Mouse (Mus musculus) thymus, postnatal 36 days (tissue): ENCODE measurements at regions not wholly inside any gene's neighbourhood (a gene's known extent, or its start where the extent isn't known, plus 50 kb on each side); places are given as distances from the start of the nearest gene placed in this dataset.

Experiments
- DNase-seq, 2 experiments: peaks; one replicate each; pipeline ENCODE4 v3.0.0; 2022; ENCODE audit warnings: mixed read lengths in 2 of 2

DNA sequence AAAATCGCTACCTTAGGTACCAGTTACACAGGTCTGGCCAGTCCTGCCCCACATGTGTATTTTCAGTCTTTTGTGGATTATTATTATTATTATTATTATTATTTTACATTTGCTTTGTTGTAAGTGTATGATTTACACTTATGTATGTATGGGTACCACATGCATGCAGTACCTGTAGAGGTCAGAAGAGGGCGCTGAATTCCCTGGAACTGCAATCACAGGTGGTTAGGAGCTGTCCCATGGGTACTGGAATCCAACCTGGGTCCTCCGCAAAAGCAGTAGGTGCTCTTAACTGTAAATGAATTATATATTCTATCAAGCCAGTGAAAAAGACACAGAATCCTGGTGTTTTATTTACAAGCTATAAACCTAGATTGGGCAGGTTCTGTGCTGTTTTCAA lies 131.4 kb upstream of the Psmd7 start:
- DNase-seq: no peak

DNA sequence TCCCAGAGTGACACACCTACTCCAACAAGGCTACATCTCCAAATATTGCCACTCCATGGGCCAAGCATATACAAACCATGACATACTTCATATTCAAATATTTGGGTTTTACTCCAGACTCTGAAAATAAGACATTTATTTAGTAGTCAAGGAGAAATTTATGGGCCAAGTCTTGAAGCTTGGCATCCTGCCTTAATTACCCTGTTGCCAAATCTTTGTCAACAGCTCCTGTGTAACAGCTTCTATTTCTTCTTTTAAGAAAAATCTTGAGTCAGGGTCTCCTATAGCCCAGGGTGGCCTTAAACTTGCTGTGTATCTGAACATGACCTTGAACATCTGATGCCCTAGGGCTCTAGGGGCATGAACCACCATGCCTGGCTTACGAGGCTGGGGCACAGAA lies 138.5 kb upstream of the Psmd7 start:
- DNase-seq: no peak

DNA sequence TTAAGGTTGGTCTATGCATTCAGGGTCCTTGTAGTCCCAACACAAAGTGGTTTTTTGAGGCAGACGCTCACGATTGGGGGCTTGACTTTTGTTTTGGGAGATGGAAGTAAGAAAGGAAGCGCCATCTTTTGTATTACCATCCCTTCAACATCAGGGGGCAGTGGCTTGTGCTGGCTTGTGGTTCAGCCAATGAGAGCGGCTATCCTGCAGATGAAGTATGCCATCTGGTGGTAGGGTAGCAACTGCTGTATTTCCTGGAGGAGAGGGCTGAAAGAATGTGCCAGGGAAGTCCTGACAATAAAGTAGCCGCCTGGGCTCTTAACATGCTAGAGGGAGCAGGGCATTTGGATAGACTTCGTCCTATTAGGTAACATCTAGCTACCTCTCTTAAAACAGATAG lies 139.0 kb upstream of the Psmd7 start:
- DNase-seq: no peak

DNA sequence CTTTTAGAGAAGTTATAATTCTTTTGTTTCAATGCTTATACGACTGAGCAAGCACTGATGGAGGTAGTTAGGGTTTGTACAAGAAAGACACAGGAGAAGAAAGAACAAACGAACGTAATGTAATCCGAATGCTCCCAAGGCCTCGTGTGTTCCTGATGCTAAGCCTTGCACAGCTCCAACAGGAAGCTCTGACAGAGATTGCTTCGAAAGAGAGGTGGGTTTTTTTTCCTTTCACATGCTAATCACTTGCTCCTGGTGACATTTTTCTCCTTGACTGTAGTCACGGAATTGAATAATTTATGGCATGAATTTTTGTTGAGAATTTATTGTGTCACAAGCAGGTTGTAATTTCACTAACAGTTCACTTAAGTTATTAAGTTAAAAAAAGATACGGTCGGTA lies 150.8 kb upstream of the Psmd7 start:
- DNase-seq: no peak

DNA sequence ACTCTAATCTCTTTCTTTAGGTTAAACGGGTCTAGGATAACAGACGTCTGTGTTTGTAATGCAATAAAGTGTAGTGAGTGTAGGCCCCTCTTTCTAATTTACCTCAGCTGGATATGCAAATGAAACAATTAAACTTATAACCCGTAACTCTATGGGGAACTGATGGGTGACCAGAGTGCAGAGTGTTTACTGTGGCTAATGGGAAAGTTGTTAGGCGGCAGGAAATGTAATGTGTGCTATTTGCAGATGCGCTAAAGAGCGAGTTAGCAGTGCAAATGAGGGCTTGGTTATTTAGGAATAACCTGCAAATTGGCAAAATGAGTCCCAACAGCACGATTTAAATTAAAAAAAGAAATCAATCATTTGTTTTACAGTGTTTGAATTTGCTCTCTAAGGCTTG lies 168.8 kb upstream of the Psmd7 start:
- no peak for DNase-seq

DNA sequence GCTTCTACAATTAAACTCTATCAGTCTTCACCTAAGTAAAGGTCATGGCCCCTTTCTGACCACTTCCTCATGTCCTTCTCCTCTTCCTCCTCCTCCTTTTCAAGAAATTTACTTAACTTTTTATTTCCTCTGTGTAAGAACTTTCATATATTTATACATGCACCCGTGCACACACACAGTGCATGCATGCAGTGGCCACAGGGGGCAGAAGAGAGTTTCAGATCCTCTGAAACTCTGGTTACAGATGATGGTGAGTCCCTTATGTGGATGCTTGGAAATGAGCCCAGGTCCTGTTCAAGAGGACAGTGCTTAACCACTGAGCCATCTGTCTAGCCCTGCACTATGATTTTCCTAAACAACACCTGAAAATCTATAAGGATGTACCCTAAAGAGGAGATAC lies 170.4 kb upstream of the Psmd7 start:
- no peak for DNase-seq

DNA sequence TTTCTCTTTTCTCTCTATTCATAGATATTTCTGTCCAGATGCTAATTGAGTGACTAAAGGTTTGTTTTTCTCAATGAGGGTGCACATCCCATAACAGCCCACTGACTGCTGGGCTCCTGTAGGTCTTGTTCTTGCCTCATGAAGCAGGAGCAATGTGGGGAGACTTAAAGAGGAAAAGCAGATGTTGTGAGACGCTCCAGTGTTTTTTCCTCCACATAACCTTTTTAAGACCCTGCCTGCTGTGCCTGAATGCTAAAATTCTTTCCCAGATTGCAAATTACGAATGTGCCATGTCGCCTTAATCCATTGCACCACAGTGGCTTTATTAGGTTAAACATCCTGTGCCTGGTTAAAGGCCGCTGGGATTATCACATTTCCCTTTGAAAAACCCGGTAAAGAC lies 165.5 kb upstream of the Zfhx3 start:
- no peak for DNase-seq

DNA sequence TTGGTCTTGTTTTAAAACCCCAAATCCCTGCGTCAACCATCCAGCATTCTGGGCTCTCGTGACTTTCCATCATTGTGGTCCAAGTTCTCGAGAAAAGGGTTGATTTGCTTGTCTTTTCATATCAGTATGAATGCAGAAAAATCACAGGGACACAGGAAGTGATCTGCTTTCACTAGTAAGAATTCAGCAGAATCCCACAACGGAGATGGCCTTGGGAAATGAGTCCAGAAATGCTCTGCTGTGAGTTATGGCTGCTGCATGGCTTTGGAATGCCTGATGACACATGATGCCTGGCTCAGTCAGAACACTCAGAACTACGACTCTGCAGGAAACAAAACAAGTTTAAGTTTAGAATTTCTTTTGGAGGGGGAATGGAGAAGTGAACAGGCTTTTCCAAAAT lies 156.7 kb upstream of the Zfhx3 start:
- no peak for DNase-seq

DNA sequence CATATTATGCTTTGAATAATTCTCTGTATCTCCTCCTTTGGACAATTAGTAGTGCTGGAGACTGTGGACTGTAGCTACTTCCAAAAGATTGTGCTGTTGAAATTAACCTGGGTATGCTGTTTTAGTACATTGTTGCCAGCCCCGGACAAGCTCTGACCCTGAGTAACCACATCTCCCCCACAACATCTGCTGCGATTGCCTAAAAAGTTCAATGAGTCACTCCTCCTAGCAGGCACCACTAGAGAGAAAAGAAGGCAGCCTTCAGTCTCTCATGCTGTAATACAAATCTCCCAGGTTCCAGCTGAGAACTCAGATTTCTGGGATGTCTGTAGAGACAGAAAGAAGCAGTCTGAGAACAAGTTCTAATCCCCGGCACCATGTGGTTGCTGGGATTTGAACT lies 150.2 kb upstream of the Zfhx3 start:
- no peak for DNase-seq

DNA sequence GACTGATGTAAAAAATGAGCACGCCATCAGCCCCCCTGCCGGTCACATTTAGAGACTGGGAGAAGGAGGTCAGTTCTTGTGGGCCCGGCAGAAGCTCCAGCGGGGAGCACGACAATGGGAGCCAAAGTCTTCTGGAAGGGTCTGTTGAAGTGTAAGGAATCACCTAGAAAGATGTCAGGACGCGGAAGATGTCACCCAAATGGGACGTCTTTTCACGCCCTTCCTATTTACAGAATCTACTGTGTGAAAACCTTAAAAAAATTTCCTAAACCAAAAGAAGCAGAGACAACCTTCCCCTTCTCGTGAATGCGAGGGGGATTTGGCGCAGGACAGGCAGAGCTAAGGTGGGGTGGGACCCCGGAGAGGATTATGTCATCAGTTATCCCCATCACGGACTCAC lies 127.5 kb upstream of the Zfhx3 start:
- no peak for DNase-seq

DNA sequence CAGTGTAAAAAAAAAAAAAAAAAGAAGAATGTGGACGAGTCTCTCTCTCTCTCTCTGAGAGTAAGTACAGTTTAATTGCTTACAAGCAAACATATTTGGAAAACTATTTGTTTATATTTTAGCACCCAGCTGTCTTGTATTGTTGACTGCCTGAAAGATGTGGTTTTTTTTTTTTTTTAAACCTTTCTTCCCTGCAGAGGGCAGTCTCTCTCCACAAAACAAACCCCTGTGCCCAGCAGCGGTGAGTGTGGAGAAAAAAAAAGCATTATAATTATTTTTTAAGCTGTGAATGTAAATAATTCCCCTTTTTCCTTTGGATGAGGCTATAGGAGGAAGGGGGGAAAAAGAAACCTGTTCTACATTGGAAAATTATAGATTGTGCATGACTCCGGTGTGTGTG lies 126.7 kb upstream of the Zfhx3 start:
- DNase-seq: no peak

DNA sequence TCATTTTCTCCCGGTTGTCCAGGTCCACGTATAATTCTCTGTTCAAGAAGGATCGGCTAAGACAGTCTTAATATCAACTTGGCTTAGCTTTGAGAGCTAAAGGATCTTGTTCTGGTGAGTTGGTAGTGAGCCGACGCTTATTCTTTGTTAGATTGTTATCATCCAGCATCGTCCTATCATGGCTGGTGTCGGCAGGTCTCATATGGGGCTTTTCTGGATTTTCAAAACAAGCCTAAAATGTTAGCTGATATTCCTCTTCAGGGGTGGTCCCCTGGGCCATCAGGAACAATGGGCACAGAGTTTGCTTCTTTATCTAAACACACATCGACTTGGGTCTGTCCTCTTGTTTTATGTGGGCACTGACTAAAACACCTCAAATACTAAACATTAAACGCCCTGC lies 124.6 kb upstream of the Zfhx3 start:
- no peak for DNase-seq

DNA sequence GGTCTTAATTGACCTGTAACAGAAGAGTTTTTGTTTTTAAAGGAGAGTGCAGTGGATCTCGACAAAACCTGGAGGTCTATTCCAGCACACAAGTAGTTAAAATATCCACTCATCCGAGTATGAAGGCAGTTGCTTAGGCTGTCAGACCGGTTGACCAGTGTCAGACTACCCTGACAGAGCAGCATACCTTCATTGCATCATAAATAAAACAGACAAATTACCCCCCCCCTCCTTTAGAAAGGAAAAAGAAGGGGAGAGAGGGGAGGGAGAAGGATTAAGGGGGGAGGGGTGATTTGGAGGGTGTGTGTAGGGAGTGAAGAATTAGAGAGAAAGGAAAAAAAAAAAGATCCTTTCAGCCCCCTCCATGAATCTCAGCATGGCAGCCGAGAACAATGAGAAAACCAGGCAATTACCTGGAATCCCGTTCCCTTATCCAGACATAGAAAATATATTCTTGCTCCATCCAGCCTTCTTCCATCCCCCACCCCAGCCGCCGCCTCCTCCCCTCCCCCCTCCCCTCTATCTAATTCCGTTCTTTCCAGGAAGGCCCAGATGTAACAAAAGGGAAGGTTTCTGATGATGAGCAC lies 122.2 kb upstream of the Zfhx3 start:
- DNase-seq: no peak

DNA sequence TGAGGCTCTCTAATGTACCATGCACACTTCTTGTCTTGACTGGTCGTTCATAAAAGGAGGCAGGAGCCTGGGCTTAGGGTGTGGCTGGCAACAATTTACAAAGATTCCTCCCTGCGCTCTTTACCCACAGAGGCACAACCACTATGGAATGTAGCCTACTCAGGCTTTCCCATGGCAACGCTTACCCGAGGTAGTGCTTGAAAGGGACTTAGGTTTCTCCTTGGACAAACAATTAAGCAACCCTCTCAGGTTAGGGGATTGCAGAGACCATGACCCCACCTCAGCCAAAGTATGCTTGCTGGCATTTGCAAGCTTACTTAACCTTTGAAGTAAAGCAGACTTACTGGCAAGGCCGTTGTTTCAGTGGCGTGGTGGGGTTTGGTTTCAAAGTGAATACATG lies 120.9 kb upstream of the Zfhx3 start:
- DNase-seq: no peak

DNA sequence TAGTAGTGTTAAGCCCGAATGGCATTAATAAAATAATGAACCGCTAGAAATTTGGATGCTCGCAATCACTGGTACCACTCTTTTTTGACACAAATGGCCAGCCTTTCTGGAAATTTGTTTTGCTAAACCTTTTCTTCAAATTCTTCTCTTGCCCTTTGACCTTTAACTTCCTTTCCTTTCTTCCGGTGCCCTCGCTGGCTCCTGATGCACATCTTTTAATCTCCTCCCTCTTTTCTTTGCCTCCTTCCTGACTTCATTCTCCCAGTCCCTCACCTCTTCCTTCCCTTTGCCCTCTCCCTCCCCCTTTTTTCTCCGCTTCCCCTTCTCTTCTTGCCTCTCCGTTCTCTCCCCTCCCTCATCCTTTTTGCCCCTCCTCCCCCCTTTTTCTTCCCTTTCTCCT lies 118.3 kb upstream of the Zfhx3 start:
- DNase-seq: no peak

DNA sequence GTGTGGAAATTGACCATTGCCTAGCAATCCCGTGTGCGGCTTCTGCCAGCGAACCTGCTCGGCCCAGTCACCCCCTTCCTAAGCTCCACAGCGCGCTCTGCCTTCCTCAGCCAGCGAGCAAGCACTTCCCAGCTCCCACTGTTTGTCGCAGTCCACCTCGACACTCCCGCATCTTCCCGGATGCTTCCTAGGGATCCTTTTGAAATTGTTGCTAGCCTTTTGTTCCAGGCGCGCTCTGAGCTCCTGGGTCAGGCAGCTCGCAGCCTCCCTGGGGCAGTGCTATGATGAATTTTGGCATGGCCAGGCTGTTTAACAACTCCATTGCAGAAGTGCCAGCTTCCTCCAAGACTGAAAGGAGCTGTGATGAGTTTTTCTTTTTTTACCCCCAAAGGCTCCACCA lies 117.8 kb upstream of the Zfhx3 start:
- DNase-seq: no peak

DNA sequence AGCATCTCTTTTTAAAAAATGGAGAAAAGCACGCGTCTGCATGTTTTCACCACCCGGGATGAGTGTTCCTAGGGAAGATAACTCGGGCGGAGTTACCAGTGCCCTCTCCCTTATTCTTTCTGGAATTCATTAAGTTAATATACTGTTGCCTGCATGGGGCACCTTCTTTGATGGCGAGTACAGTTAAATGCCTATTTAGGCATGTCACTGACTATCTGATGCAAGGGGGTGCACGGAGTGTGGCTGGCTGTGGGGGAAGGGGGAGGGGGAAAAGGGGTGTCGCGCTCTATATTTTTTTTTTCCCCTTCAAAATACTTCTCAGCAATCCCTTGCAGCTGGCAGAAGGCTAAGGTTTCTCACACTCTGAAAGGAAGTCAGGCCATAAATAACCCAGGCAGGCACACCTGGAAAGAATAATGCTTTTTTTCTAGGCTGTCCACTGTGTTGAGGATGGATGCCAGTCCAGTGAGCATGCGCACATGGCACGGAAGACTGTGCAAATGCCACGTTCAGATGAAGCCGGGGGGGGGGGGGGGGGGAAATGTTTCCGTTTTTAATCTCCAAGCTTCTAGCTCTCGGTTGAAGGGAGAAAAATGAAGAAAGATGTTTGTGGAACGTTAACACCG lies 114.8 kb upstream of the Zfhx3 start:
- DNase-seq: peak in 1 of 2 experiments; percentile 10

DNA sequence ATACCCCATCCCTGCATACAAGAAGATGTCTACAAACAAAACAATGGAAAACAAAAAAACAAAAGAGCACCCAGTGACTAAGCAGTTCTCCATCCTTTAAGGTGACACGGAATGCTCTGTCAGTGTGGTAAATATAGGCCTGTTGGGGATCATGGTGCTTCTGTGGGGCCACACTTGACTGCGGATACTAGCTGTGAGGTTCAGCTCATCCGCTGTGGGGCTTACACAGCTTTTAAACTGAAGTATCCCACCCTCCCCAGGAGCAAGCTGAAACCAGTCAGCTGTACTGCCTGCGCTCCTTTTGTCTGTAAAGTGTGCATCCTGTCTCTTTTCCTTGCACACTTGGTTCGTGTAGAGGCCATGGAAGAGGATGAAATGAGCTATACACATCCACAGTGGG lies 113.9 kb upstream of the Zfhx3 start:
- DNase-seq: no peak

DNA sequence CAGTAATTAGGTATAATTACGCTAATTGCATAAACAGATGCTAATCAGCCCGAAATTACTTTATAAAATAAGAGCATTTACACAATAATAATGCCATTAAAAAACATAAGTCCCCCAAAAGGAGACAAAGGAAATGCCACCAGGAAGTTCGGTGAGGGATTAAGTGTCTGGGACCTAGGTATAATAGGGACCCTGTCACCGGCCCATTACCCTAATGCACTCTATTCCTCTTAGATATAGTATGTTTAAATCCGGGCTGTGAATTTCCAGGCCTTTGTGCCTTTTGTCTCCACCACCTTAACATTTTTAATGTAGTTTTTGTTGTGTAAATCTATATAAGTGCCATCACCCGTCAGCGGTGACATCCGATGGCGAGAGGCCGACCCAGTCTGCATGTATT lies 109.0 kb upstream of the Zfhx3 start:
- no peak for DNase-seq

DNA sequence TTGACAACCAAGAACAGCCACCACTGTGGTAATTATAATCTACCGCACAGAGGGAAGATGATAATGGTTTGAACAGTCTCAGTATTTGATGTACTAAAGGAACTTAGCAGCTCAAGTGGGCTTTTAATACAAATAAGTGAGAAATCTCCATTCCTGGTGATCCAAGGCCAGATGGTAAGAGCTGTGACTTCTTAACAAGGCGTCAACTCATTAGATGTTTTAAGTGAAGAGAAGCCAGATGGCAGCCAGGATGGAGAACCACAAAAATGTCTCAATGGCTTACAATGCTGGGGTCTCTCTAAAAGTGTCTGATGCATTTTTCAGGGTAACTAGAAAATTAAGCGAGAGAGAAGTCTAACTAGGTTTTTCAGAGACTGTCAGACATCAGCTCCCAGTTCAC lies 96.3 kb upstream of the Zfhx3 start:
- no peak for DNase-seq

DNA sequence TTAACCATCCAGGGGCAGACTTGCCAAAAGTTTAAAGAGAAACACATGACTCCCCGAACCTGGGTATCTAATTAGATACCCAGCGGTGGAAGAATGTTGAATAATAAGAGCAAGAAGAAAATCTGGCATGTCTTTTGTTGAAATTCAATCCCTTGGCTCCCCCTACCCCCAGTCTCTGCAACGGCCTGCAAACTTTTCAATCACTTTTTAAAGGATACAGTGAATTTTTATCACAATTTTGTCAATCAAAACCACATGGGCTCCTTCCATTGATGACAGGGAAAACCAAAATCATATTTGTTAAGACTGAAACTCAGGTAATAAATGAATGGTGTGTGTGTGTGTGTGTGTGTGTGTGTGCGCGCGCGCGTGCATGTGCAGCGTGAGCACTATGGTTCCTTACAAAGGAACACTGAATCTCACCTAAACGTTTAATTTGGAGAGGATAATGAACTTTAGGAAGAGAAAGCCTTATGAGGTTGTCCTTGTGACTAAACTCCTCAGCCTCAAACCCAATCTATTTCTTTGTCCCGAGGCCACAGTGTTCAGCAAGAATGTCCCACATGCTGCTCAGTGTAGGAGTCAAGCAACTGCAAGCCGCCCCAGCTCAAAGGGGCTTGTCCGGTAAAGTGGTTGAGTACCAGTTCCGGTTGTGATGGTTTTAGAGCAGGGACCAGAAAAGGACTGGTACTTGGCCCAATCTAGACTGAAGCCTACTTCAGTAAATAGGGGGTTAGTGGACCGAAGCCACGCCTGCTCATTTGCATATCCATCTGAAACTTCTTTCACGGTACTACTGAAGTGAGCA lies 91.0 kb upstream of the Zfhx3 start:
- DNase-seq: no peak

DNA sequence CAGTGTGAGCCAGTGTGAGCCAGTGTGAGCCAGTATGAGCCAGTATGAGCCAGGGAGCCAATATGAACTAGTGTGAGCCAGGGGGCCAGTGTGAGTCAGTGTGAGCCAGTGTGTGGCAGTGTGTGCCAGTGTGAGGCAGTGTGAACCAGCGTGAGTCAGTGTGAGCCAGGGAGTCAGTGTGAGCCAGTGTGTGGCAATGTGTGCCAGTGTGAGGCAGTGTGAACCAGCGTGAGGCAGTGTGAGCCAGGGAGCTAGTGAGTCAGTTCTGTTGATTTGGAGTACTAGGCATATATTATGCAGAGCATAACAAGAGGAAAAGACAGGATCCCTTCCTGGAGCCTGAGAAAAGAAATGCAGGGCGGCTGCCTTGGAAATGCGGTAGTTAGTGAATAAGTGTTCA lies 82.7 kb upstream of the Zfhx3 start:
- no peak for DNase-seq

DNA sequence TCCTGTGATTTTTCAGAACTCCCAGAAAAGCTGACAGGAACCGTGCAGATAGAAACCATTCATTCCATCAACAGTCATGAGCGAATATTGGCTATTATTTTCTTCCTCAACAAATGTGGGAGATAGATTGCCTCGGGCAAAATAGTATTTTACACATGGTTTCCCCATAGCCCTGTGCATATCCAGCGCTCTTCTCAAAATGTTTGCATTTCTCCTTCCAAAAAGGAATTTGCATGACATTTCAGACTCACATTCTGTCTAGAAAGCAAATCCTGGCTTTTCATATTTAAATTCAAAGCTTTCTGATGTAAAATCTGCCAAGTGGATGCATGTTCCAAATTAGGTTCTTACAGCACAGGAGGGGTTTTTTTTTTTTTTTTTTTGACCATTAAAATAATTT lies 82.2 kb upstream of the Zfhx3 start:
- DNase-seq: no peak

DNA sequence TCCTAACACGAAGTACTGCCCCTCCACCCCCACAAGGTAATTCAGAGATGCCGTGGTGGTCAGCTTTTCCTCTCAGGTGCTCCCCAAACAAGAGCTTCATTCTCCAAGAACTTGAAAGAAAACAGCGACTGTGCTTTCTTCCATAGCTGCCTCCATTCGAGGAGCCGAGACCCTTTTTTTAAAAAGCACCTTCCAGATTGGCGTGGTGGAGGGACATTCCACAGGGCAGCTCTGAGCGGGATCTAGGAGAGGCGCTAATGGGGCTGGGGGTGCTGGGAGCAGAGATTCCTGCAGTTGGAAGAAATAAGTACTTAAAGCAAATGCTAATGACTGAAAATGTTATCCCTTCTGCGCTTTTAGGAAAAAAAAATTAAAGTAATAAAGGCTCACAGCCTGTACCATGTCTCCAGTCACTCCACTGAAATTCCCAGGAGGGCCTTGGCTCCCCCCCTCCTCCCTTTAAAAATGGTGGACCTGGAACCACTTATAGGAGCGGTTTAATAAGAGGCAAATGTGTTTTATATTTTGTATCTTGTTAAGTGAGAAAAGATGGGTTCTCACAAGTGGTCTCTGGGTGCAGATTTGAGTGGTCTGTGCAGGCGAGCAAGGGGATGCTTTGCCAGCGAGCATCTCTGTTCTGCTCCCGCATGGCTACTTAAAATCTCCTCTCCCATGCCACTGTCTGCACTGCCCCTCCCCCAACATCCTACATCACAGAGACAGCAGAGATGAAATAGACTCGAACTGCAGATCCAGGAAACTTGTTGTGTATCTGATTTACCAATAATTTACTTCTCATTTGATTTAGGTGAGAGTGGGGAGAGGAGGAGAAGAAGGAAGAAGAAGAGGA lies 77.4 kb upstream of the Zfhx3 start:
- no peak for DNase-seq
